Mouse (Mus musculus) retina, postnatal 1 day (tissue): ENCODE data around the gene Dctpp1.

Experiments
- DNase-seq: peaks from one replicate; pipeline ENCODE4 v3.0.0-alpha.2; 2012

The Dctpp1 gene

GRCm38 (mm10) chr7:127260309-127261111 lies at the start of gene Dctpp1:
Gene Dctpp1 (minus strand): TSS chr7:127260709.
- peak; percentile 100 for DNase-seq

GRCm38 (mm10) chr7:127309951-127310350 lies 49.4 kb upstream of the Dctpp1 start:
- DNase-seq, result no peak

- peak; percentile 81 for DNase-seq
Measured at GRCm38 (mm10) chr7:127308887-127309286, 48.4 kb upstream of the Dctpp1 start.

- no peak for DNase-seq
Measured at GRCm38 (mm10) chr7:127308431-127308830, 47.9 kb upstream of the Dctpp1 start.

GRCm38 (mm10) chr7:127297586-127298193 lies 37.2 kb upstream of the Dctpp1 start:
- no peak for DNase-seq

- DNase-seq, result no peak
Measured at GRCm38 (mm10) chr7:127296786-127297555, 36.5 kb upstream of the Dctpp1 start.

- DNase-seq, result no peak
Measured at GRCm38 (mm10) chr7:127296098-127296497, 35.6 kb upstream of the Dctpp1 start, which contains the start of gene Itgal. Gene Itgal (plus strand): TSS chr7:127296260.

GRCm38 (mm10) chr7:127290142-127290541 lies 29.6 kb upstream of the Dctpp1 start:
- DNase-seq, result peak; percentile 25

GRCm38 (mm10) chr7:127289306-127289705 lies 28.8 kb upstream of the Dctpp1 start:
- DNase-seq, result no peak

GRCm38 (mm10) chr7:127287940-127288339 lies 27.4 kb upstream of the Dctpp1 start:
- DNase-seq, result no peak

GRCm38 (mm10) chr7:127285154-127285553 lies 24.6 kb upstream of the Dctpp1 start:
- no peak for DNase-seq

- DNase-seq, result no peak
Measured at GRCm38 (mm10) chr7:127282190-127282589, 21.7 kb upstream of the Dctpp1 start.

- no peak for DNase-seq
Measured at GRCm38 (mm10) chr7:127281114-127281513, 20.6 kb upstream of the Dctpp1 start.

GRCm38 (mm10) chr7:127280092-127280491 lies 19.6 kb upstream of the Dctpp1 start:
- no peak for DNase-seq

- DNase-seq, result peak; percentile 73
Measured at GRCm38 (mm10) chr7:127278311-127278710, 17.8 kb upstream of the Dctpp1 start.

GRCm38 (mm10) chr7:127276519-127276961 lies 16.0 kb upstream of the Dctpp1 start:
- no peak for DNase-seq

- peak; percentile 97 for DNase-seq
Measured at GRCm38 (mm10) chr7:127273925-127274789, 13.6 kb upstream of the Dctpp1 start, which contains the start of gene Sephs2. Gene Sephs2 (minus strand): TSS chr7:127274055.

- DNase-seq, result no peak
Measured at GRCm38 (mm10) chr7:127273118-127273923, 12.8 kb upstream of the Dctpp1 start.

- no peak for DNase-seq
Measured at GRCm38 (mm10) chr7:127272566-127272965, 12.1 kb upstream of the Dctpp1 start.

- no peak for DNase-seq
Measured at GRCm38 (mm10) chr7:127271093-127271492, 10.6 kb upstream of the Dctpp1 start.

- DNase-seq, result no peak
Measured at GRCm38 (mm10) chr7:127270666-127271065, 10.2 kb upstream of the Dctpp1 start.
